Mouse (Mus musculus) bone marrow, adult 2 months (tissue): ENCODE data around the gene Gck.

ENCODE experiments used
- CTCF ChIP-seq: fragments of 200-500 bp; IDR thresholded peaks from 2 replicates; pipeline ENCODE4 v1.5.1; 2011; ENCODE audit warnings: low read length, control low read depth; ENCODE audit not compliant: control insufficient read depth, insufficient read depth
- POLR2A ChIP-seq: fragments of 200-500 bp; IDR thresholded peaks from 2 replicates; pipeline ENCODE4 v1.6.1; 2011; ENCODE audit warnings: low read depth, mild to moderate bottlenecking, control low read depth, low read length, borderline replicate concordance; ENCODE audit not compliant: control insufficient read depth

DNA sequence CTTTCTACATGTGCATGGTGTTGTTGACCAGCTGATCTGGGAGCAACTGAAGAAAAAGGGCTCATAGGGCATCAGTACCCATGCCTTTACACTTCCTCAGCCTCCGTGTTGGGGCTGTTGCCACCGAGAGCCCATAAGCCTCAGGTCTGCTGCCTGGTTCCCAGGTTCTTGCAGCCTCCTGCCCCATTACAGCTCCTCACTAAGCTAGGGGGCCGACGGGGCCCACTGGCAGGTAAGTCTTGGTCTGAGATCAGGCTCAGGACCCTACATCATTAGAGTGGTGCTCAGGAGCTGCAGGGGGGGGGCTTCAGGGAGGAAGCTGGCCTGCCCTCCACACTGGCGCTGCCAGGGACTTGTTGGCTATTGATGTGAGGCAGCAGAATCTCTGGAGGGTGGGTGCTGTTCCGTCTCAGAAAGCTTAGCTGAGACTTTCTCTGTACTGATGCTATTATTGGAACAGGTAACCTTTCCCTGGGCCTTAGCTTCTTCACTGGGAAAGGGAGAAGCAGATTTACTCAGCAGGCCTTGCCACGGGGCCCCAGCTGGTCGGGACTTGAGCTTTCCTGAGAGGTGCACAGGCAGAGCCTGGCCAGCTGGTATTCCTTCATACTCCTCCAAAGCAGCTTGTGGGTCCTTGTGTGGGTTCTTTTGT is 93.3 kb downstream of the Gck start:
- TF ChIP-seq CTCF = no peak
- TF ChIP-seq POLR2A = no peak
